Mouse (Mus musculus): Measurements from ENCODE around the gene Slco6d1.

DNA sequence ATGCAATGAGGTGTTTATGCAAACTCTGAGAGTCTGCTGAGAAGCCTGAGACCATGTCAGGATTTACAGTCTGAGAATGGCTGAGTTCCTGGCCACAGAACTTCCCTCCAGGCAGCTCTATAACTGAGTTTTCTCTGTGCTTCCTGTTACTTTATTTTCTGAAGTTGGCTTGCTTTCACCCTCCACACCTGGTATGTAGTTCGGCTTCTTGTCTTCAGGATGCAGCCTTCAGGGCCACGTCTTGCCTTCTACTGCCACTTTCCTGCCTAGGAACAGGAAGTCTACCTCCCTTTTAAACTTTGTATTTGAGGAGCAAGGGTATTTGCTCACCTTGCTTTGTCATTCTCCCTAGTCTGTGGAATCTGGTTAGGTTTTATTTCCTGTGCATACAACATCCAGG lies 58.3 kb downstream of the Slco6d1 start:
- no peak for TF ChIP-seq CTCF (IDR thresholded peaks at IDR 0.05; ENCODE audit: insufficient read depth, low read length)
- no peak for TF ChIP-seq POLR2A (IDR thresholded peaks at IDR 0.05; ENCODE audit: borderline replicate concordance, extremely low read depth, low read depth, low read length)

All from lung, adult 2 months (tissue).